Mouse (Mus musculus): Measurements from ENCODE around the gene D1Pas1.

Gene D1Pas1

DNA sequence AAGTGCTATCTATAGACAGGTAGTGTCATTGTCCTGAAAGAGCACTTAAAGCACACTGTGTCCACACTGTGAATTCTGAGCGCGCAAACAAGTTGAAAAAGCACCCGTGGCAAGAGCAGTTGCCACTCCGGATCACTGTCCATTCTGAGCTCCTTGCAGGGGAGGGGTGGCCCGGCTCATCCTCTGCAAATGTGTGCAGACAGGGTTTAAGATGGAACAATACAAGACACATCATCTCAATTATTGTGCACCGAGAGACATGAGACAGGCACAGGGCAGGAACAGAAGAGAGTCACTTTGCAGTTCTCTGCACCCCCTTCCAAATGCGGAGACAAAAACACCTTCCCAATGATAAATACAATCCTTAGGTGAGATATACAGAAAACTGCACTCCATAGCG is 19.3 kb downstream of the D1Pas1 start:
- DNase-seq (ENCODE audit: low spot score) = no peak

DNA sequence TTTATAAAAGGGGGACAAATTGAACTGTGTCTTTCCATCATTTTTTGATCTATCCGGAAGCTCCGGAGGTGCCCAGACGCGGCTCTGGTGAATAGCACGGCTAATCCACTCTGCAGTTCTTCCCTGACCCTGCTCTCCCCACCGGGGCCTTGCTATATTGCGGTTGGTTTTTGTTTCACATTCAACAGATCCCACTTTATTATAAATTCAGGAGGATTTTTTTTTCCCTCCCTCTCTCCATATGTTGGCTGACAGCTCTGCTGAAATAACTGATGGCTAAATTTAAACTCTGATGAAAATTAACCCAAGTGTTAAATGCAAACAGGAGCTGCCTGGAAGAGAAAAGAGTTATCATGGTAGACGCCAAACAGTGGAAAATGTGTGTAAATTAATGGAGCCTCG is 21.1 kb downstream of the D1Pas1 start:
- no peak for DNase-seq (ENCODE audit: low spot score)

DNA sequence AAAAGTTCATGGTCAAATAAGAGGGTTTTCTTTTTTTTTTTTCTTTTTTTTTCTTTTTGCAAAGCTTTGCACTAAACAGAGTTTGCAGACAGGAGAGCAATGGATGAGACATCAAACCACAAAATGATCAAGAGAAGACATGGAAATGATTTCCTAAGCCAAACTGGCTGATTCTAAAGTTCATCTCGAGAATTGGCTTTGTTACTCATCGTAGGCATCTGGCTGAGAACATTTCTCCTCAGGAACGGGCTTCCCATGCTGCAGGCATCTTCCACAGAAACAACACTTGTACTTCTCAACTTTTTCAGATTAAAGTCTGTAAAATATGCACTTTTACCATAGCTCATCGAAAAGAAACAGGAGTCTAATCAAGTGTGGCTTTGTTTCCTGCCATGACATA is 21.6 kb downstream of the D1Pas1 start:
- DNase-seq (ENCODE audit: low spot score) = no peak

DNA sequence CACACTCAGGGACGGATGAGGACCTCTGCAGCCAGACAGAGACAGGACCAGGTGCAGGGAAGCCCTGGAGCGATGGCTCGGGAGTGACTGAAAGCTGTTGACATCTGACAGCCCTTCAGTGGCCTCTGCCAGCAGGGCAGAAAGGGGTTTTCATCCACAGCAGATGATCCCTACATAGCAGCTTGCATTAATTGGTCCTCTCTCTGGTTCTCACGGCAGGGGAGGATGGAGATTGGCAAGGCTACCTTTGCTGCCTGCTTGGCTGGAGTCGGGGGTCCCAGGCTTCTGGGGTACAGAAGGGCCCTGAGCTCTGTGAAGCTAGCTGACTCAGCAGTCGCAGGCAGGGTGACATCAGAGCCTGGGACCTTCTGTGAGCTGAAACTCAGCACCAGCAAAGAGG is 24.3 kb downstream of the D1Pas1 start:
- DNase-seq (ENCODE audit: low spot score) = no peak

DNA sequence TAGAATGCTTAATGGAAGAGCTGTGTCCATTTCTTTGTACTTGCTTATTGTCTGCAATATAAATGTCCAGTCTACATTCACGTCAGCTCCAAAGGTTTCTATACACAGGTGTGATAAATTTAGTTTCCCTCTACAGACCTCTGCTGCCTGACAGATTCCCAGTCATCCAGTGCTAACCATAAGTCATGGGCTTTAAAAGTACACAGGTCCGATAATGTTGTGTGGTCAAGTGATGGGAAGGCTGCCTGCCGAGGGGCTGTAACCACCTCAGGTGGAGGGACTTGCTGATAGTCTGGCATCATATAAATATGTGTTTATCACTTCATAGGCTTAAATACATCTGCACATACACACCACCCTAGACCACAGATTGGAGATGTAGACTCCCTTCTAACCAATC is 24.9 kb downstream of the D1Pas1 start:
- DNase-seq (ENCODE audit: low spot score) = no peak

DNA sequence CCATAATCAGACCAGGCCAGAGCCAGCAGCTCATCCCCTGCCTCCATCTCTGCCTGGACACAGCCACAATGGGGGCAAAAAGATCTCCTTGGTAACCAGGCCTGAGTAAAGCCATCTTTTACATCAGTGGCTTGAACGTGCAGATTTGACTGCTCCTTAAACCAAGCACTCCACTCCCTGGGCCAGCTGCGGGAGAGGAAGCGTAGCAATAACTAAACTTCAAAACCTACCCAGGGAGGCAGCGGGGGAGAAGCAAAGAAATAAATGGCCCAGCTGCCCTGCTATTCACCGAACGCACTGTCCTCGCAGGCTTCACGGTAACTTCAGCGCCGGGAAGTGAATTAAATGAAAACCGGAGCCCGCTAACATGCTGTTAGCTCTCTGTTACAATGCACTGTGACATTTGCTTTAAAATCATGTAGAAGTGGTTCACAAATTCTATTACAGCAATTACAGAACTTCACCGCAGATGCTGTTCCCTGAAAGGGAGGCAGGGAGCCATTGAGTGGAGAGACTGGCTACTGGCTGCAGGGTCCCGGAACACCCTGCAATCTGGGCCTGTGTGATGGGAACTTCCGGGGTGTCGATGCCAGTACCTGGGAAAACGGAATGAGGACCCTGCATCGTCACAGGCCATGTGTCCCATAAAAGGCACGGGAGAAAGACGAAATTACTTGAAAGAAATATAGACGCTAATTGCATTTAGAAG is 30.5 kb downstream of the D1Pas1 start:
- DNase-seq (ENCODE audit: low spot score) = no peak

DNA sequence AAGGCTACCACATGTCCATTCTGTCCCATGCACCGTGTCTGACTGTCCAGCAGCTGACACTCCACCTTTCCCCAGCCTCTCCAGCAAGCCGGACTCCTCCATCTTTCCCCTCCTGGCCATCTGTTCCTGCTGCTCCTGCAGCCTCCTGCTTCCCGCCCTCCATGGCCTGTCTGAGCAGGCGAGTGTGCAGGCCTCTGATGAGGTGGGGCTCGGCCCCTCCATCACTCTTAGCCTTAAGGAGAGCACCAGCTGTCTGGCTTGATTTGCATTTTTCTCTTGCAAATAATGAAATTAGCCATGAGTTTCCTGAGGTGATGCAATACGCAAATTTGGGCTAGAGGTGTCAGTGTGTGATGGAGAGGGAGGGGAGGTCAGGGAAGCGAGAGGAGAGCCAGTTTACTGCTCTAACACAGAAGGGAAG is 36.2 kb downstream of the D1Pas1 start:
- DNase-seq (ENCODE audit: low spot score) = no peak

DNA sequence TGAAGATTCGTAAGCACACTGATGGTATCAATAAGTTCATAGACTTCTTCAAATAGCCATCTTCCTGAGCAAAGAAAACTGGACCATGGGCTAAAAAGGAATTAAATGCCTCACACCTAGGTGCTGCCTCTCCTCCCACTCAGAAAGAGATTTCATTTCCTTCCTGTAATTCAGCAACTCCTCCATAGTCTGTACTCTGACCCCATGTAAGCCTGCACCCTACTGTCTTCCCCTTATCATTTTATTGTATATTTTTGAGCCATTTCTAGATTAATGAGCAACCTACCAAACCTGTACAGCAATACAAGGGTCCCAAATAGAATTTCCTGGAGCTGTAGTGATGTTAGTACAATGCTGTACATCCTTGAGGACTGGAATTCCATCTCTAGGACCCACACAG is 37.1 kb downstream of the D1Pas1 start:
- no peak for DNase-seq (ENCODE audit: low spot score)

DNA sequence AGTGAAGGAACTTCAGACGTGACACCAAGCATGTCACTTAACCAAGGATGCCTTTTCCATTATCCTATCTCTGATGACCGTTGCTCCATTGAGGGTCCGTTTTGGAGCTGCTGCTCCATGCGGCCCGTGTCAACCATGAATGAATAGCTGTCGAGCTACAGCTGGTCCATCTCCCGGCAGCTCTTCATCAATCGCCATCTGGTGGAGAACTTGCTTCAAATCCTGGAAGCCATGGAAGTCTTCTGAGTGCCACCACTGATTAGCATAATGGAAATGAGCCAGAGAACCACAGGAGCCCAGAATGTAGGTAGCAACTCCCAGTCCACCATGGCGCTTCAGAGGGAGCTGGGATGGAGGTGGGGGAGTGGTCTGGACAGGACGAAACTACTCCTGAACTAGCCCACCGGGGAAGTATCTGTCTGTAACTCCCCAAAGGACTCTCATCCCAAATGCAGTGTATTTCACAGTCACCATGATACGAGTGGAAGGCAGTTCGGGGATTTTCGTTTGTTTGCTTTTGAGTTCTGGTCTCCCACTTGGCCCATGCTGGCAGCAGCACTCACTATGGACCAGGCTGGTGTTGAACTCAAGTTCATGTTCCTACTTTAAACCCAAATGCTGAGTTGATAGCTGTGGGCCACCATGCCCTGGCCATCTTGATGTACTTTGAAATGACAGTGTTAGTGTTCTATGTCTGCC is 39.2 kb downstream of the D1Pas1 start:
- DNase-seq (ENCODE audit: low spot score) = no peak

DNA sequence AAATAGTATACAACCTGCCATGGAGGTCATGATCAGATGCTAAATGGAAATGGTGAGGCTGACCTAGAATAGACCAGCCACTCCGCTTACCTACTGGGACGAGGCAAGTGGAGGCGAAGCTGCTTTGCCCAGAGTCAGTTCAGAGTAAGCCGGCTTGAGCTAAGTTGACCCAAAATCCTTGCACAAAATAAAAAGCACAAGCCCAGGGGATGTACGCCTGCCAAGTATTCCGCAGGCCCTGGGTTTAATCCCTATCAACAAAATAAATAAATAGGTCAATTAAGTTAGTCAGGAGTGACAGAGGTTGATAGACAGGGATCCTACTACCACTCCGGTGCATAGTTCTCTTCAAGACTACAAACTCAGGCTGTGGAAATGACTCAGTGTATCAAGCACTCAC is 41.0 kb downstream of the D1Pas1 start:
- no peak for DNase-seq (ENCODE audit: low spot score)

DNA sequence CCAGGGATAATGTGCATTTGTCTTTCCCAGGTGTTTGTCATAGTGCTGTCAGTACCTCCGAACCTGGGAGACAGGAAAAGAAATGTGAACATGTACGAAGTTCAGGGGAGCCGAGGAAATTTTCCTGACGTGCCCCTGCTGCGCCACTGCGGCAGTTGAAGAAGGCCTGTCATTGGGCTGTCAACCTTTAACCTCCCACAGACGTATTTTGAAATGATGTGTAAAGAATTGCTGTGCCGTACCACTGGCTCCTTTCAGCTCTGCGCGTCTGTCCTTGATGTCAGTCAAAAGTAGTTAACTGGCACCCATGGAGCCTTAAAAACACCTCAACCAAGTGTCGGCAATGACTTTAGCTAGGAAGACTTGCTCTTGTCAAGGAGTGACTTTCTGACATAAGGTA is 42.9 kb downstream of the D1Pas1 start:
- no peak for DNase-seq (ENCODE audit: low spot score)

DNA sequence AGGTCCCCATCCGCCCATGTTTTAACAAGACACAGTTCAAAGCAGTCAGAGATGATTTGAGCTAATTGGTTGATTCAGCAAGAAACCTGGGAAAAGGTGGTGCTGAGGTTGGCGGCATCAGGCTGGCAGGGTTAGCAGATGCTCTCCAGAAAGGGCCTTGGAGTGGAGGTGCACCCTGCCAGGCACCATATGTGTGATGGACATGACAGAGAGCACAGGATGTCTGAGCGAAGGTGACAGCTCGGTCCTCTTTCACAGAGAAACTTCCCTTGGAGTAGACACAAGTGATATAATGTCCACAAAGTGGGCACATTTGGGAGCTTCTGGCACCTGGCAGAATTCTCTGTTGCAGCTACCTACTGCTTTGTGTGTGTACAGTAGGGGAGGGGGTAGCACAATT is 44.4 kb downstream of the D1Pas1 start:
- no peak for DNase-seq (ENCODE audit: low spot score)

DNA sequence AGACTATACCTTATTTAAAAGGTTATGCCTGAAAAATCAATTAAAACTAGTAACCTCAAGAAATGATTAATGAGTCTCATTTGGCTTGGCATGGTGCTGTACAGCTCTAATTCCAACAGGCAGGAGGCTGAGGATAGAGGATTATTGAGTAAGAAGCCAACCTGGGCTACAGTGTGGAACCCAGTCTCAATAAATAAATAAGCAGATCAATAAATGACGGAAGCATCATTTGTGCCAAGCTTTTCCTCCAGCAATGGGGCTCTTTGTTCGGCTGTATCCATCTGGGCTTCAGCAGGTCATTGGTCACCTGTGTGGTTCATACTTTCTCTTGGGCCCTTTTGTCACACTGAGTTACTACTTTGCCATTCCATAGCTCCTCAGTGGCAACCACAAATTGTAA is 46.9 kb downstream of the D1Pas1 start:
- DNase-seq (ENCODE audit: low spot score) = no peak

DNA sequence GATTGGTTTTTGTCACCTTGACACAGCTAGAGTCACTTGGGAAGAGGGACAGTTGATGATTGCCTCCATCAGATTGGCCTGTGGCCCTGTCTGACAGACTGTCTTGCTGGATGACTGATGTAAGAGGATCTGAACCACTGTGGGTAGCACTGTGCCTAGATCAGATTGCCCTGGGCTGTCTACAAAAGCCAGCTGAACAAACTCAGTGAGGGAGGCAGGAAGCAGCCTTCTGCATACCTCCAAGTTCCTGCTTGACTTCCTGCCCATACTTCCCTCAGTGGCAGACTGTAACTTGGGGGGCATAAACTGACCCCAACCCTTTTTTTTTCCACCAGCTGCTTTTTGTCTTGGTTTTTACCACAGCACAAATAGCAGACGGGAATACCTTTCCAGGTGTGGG is 48.5 kb downstream of the D1Pas1 start:
- DNase-seq (ENCODE audit: low spot score) = no peak

DNA sequence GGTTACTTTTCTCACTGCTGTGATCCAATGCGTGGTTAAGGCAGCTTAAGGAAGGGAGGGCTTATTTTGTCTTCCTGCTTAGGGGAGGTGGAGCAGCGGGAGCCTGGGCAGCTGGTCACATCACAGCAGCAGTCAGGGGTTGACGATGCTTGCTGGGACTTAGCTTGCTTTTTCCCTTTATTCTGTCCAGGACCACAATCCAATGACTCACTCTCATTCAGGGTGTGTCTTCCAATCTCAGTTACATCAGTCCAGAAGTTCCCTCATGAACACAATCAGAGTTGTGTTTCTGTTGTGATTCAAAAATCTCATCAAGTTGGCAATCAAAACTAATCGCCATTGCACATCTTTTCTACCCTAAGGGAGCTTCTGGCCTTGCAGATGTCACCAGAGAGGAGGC is 48.9 kb downstream of the D1Pas1 start:
- DNase-seq (ENCODE audit: low spot score) = no peak

DNA sequence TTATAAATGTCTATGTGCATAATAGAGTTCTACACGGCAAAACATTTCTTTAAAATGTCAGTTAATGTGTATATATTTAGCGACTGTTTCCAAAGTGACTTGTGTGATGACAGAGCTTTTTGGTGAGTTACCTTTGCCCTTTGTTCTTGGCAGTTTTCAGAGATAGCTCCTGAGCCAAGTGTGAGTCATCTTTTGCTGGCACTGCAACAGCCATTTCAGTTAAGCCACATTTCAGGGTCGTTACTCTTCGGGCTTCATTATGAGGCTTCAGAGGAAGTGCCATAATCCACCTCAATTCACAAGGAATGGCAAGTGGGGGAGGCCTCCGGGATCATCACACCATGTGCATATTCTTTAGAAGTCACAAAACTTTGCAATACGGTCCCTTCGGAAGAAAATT is 52.8 kb downstream of the D1Pas1 start:
- no peak for DNase-seq (ENCODE audit: low spot score)
